Mouse (Mus musculus): ENCODE results near the gene Col27a1. TPM values are rescaled to one million over a fixed set of nuclear protein-coding genes. Genes with fewer than 3 reads are reported as not detected.

The Col27a1 gene
- total and polyA plus RNA-seq, 3 experiments = 0.86 to 3.8 (median 1.8) TPM

- Histone ChIP-seq H3K4me3 (no peak within 1 kb of the TSS), H3K27me3 (ENCODE audit: control insufficient read depth, insufficient read depth, low read length) (no peaks in the 10 kb centered on the region), H3K36me3 (ENCODE audit: control insufficient read depth, insufficient read depth, low read length) (no peaks in the 10 kb centered on the region), H3K27ac (peak within 1 kb of the TSS; percentile 20; the same call in 1 of the 2 replicates), H3K9ac (ENCODE audit: low read depth, low read length) (no peak within 1 kb of the TSS), H3K79me2 (replicated peaks; ENCODE audit: control insufficient read depth, insufficient read depth, low read length) (no peaks in the 10 kb centered on the region), H3K4me1 (ENCODE audit: control insufficient read depth, insufficient read depth, low read length) (no peaks in the 10 kb centered on the region)
- peak; percentile 52 to 80 for DNase-seq
- intact Hi-C loops (cut with DNase I) = no loop called here
- 49% methylated on average over 4 of the region's 4 CpGs for WGBS
- TF ChIP-seq EP300 (IDR thresholded peaks at IDR 0.05; ENCODE audit: insufficient read depth, low read depth, low read length) = peak; percentile 86; the same call in 1 of the 2 replicates
- no peak for TF ChIP-seq POLR2A (IDR thresholded peaks at IDR 0.05; ENCODE audit: insufficient read depth, low read depth, low read length)
- no peak for TF ChIP-seq CTCF (IDR thresholded peaks at IDR 0.05)
These were observed 142.3 kb downstream of the Col27a1 start, which contains the start of gene Orm3 for GRCm38 (mm10) chr4:63355877-63356665. Gene Orm3 (plus strand): TSS chr4:63356162.

- Histone ChIP-seq H3K4me3 (no peak overlapping the region), H3K27ac (no peak overlapping the region), H3K4me1 (ENCODE audit: control insufficient read depth, insufficient read depth, low read length) (no peaks in the 10 kb centered on the region), H3K27me3 (ENCODE audit: control insufficient read depth, insufficient read depth, low read length) (no peaks in the 10 kb centered on the region), H3K9ac (ENCODE audit: low read depth, low read length) (no peak overlapping the region), H3K36me3 (ENCODE audit: control insufficient read depth, insufficient read depth, low read length) (no peaks in the 10 kb centered on the region), H3K79me2 (replicated peaks; ENCODE audit: control insufficient read depth, insufficient read depth, low read length) (no peaks in the 10 kb centered on the region)
- TF ChIP-seq CTCF (IDR thresholded peaks at IDR 0.05) (no peak), POLR2A (IDR thresholded peaks at IDR 0.05; ENCODE audit: insufficient read depth, low read depth, low read length) (no peak), EP300 (IDR thresholded peaks at IDR 0.05; ENCODE audit: insufficient read depth, low read depth, low read length) (no peak)
- peak in 1 of 2 experiments; percentile 30 for DNase-seq
- intact Hi-C loops (cut with DNase I) = no loop called here
- WGBS = 73% methylated on average over 2 of the region's 2 CpGs
These were observed 143.3 kb downstream of the Col27a1 start for GRCm38 (mm10) chr4:63356981-63357570.

GRCm38 (mm10) chr4:63359861-63360260 is 146.1 kb downstream of the Col27a1 start:
- 67% methylated on average over 6 of the region's 6 CpGs for WGBS
- Histone ChIP-seq H3K79me2 (replicated peaks; ENCODE audit: control insufficient read depth, insufficient read depth, low read length) (no peaks in the 10 kb centered on the region), H3K4me1 (ENCODE audit: control insufficient read depth, insufficient read depth, low read length) (no peaks in the 10 kb centered on the region; the same call in 1 of the 2 replicates), H3K27me3 (ENCODE audit: control insufficient read depth, insufficient read depth, low read length) (no peaks in the 10 kb centered on the region), H3K36me3 (ENCODE audit: control insufficient read depth, insufficient read depth, low read length) (no peaks in the 10 kb centered on the region), H3K4me3 (no peak overlapping the region), H3K27ac (no peak overlapping the region), H3K9ac (ENCODE audit: low read depth, low read length) (no peak overlapping the region)
- intact Hi-C loops (cut with DNase I) = no loop called here
- TF ChIP-seq POLR2A (IDR thresholded peaks at IDR 0.05; ENCODE audit: insufficient read depth, low read depth, low read length) = no peak
- TF ChIP-seq CTCF (IDR thresholded peaks at IDR 0.05) = no peak
- TF ChIP-seq EP300 (IDR thresholded peaks at IDR 0.05; ENCODE audit: insufficient read depth, low read depth, low read length) = no peak
- no peak for DNase-seq

GRCm38 (mm10) chr4:63362150-63362549 is 148.3 kb downstream of the Col27a1 start, which contains the start of gene Orm2:
Gene Orm2 (plus strand): TSS chr4:63362449.
- Histone ChIP-seq H3K79me2 (replicated peaks; ENCODE audit: control insufficient read depth, insufficient read depth, low read length) (no peaks in the 10 kb centered on the region), H3K9ac (ENCODE audit: low read depth, low read length) (no peak within 1 kb of the TSS), H3K27ac (no peak within 1 kb of the TSS), H3K4me3 (no peak within 1 kb of the TSS), H3K27me3 (ENCODE audit: control insufficient read depth, insufficient read depth, low read length) (no peaks in the 10 kb centered on the region), H3K36me3 (ENCODE audit: control insufficient read depth, insufficient read depth, low read length) (no peaks in the 10 kb centered on the region), H3K4me1 (ENCODE audit: control insufficient read depth, insufficient read depth, low read length) (no peaks in the 10 kb centered on the region; the same call in 1 of the 2 replicates)
- TF ChIP-seq EP300 (IDR thresholded peaks at IDR 0.05; ENCODE audit: insufficient read depth, low read depth, low read length) = peak; percentile 69; the same call in 1 of the 2 replicates
- no peak for TF ChIP-seq CTCF (IDR thresholded peaks at IDR 0.05)
- TF ChIP-seq POLR2A (IDR thresholded peaks at IDR 0.05; ENCODE audit: insufficient read depth, low read depth, low read length) = no peak
- DNase-seq = peak; percentile 63 to 71
- intact Hi-C loops (cut with DNase I) = no loop called here
- WGBS = 59% methylated on average over 5 of the region's 5 CpGs

- H3K4me1 ChIP-seq (ENCODE audit: control insufficient read depth, insufficient read depth, low read length) = no peaks in the 10 kb centered on the region
- DNase-seq = peak; percentile 82 to 93
- TF ChIP-seq POLR2A (IDR thresholded peaks at IDR 0.05; ENCODE audit: insufficient read depth, low read depth, low read length) (no peak), EP300 (IDR thresholded peaks at IDR 0.05; ENCODE audit: insufficient read depth, low read depth, low read length) (peak; percentile 77; the same call in 1 of the 2 replicates), CTCF (IDR thresholded peaks at IDR 0.05) (no peak; the same call in 1 of the 2 replicates)
- no peak overlapping the region for H3K27ac ChIP-seq
- 11% methylated on average over 4 of the region's 4 CpGs for WGBS
- H3K9ac ChIP-seq (ENCODE audit: low read depth, low read length) = no peak overlapping the region
- intact Hi-C loops (cut with DNase I) = loop anchor here (1.0 to 5.0 kb wide), 4 partner anchors 41 to 580 kb away; partner anchors contain the start of gene Whrn
- no peaks in the 10 kb centered on the region for H3K79me2 ChIP-seq (replicated peaks; ENCODE audit: control insufficient read depth, insufficient read depth, low read length)
- no peaks in the 10 kb centered on the region for H3K36me3 ChIP-seq (ENCODE audit: control insufficient read depth, insufficient read depth, low read length)
- no peaks in the 10 kb centered on the region for H3K27me3 ChIP-seq (ENCODE audit: control insufficient read depth, insufficient read depth, low read length)
- no peak overlapping the region for H3K4me3 ChIP-seq
These were observed 154.8 kb downstream of the Col27a1 start for GRCm38 (mm10) chr4:63368577-63368976.
